Mouse (Mus musculus) lung, embryonic 14.5 days (tissue): ENCODE data around the gene Ube2e2. TPM values are rescaled to one million over a fixed set of nuclear protein-coding genes. Genes with fewer than 3 reads are reported as not detected.
"Not testable (repeated sequence)": the region's sequence is repeated elsewhere in the genome, so short reads cannot be mapped to it uniquely, and the experiment has no call there.

Source experiments
- ATAC-seq: fragments of 200-750 bp; cut with Nextera tagmentation; 2 replicates; pipeline ENCODE4 v1.8.0; 2017; ENCODE audit warnings: mild to moderate bottlenecking, moderate TSS enrichment, moderate library complexity; ENCODE audit not compliant: insufficient read depth
- DNase-seq: peaks from one replicate; pipeline ENCODE4 v3.0.0-alpha.2; 2015
- H3K27ac ChIP-seq: fragments of 300-500 bp; sonication (generic); 2 replicates; pipeline ENCODE4 v1.5.1; 2014; ENCODE audit warnings: low read depth, mild to moderate bottlenecking, moderate library complexity
- H3K27me3 ChIP-seq: fragments of 300-500 bp; sonication (generic); 2 replicates; pipeline ENCODE4 v1.6.1; 2014; ENCODE audit warnings: low read length, control low read depth; ENCODE audit not compliant: insufficient read depth
- H3K36me3 ChIP-seq: fragments of 300-500 bp; sonication (generic); 2 replicates; pipeline ENCODE4 v1.6.1; 2014; ENCODE audit warnings: control low read depth; ENCODE audit not compliant: insufficient read depth
- H3K4me1 ChIP-seq: fragments of 300-500 bp; sonication (generic); 2 replicates; pipeline ENCODE4 v1.6.1; 2014; ENCODE audit warnings: antibody characterized with exemption, control low read depth; ENCODE audit not compliant: insufficient read depth
- H3K4me2 ChIP-seq: fragments of 300-500 bp; sonication (generic); 2 replicates; pipeline ENCODE4 v1.6.1; 2014; ENCODE audit warnings: mild to moderate bottlenecking
- H3K4me3 ChIP-seq: fragments of 300-500 bp; sonication (generic); 2 replicates; pipeline ENCODE4 v1.5.1; 2014; ENCODE audit warnings: low read depth, low read length
- H3K9ac ChIP-seq: fragments of 300-500 bp; sonication (generic); 2 replicates; pipeline ENCODE4 v1.6.1; 2014
- H3K9me3 ChIP-seq: fragments of 300-500 bp; sonication (generic); 2 replicates; pipeline ENCODE4 v1.6.1; 2016; ENCODE audit warnings: low read depth, low read length, control low read depth
- CTCF ChIP-seq: IDR thresholded peaks from 2 replicates; pipeline ENCODE4 v1.5.1; 2016; ENCODE audit warnings: antibody characterized with exemption, low read depth
- WGBS: fragments of 180-500 bp; shearing (Covaris S2); extraction: QIAGEN DNeasy Blood & Tissue Kit; methylation state at CpG from one replicate; pipeline ENCODE4 v1.1.7; 2014; 5-methylcytosine and 5-hydroxymethylcytosine counted together
- polyA plus RNA-seq: library from polyadenylated mRNA; unstranded; fragments of >200 nt; fragmentation: Nextera tagmentation; extraction: Ambion mirVana; gene quantifications from 2 replicates; pipeline ENCODE4 v1.2.1, GENCODE M21; 2014

Gene Ube2e2
- polyA plus RNA-seq, 1 experiment from 2014 or later: 75.0 TPM

DNA sequence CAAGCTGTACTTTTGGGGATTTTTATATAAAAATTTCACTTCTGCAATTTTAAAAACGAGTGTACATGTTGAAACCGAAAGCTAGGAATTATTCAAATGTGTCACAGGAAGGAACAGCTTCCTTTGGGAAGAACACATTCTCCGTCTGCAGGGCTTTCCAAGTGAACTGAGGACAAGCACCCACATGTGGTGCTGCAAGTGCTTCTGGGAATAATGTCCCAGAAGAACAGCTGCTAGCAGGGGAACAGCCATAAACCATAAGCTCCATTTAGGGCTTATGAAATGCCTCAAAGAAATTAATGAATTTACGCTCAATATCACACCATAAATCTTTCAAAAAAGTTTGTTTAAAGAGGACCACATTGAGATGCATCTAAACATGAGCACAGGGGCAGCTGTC, 162.9 kb downstream of the Ube2e2 start:
- Histone ChIP-seq H3K27me3 (no peaks in the 10 kb centered on the region), H3K36me3 (no peaks in the 10 kb centered on the region), H3K4me1 (no peaks in the 10 kb centered on the region), H3K27ac (no peak overlapping the region), H3K9ac (no peak overlapping the region), H3K9me3 (no peaks in the 10 kb centered on the region), H3K4me3 (no peak overlapping the region), H3K4me2 (no peak overlapping the region)
- DNase-seq (peak; percentile 42), ATAC-seq (no peak)
- TF ChIP-seq CTCF: no peak
- 48% methylated on average over 4 of the region's 4 CpGs for WGBS

DNA sequence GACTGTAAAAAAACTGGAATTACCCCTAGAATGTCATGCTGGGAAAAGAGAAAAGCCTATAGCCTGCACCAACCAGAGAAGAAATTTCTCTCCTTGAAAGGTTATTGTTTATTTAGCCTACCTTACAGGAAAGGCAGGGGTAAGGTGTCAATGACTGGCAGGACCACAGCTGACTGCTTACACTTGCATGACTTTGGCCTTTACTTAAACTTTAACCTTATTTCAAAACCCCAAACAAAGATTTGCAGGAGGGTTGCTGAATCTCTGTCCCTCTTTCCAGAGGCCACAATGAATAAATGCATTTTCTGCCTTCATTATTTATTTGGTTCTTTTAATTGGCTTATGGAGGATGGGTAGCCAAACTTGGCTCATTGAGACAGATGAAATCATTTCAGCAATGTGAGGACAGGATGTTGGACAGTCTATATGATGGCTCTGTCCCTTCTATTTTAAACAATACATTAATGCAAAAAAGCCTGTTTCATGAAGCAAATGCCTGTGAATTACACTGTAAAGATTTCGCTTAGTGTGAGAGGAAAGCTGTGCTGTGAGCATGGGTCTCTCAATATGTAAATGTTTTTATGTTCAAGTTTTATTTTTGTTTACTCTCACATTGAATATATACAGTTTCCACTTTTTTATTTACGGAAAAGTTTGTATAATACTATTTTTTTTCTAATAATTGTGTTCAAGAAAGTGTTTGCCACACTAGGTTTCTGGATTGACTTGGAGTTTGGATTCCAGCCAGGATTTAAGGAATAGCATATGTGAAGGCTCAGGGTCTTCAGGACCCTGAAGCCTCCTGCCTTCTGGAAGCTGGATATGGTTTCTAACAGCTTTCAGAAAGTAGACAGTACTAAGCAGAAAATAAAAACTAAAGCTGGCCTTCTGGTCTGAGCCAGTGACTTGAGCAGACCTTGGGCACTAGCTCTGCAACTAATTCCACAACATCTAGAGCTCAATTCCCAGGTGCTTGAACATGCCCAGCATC, 173.2 kb downstream of the Ube2e2 start:
- no peaks in the 10 kb centered on the region for H3K4me1 ChIP-seq
- WGBS: 67% methylated on average over 2 of the region's 2 CpGs
- DNase-seq: peak; percentile 53
- peak overlapping the region; percentile 46 for H3K27ac ChIP-seq
- H3K4me3 ChIP-seq: no peak overlapping the region
- H3K27me3 ChIP-seq: no peaks in the 10 kb centered on the region
- H3K4me2 ChIP-seq: no peak overlapping the region
- ATAC-seq: peak; percentile 69; the same call in 1 of the 2 replicates
- H3K9me3 ChIP-seq: no peaks in the 10 kb centered on the region
- H3K9ac ChIP-seq: no peak overlapping the region
- H3K36me3 ChIP-seq: no peaks in the 10 kb centered on the region
- no peak for TF ChIP-seq CTCF

DNA sequence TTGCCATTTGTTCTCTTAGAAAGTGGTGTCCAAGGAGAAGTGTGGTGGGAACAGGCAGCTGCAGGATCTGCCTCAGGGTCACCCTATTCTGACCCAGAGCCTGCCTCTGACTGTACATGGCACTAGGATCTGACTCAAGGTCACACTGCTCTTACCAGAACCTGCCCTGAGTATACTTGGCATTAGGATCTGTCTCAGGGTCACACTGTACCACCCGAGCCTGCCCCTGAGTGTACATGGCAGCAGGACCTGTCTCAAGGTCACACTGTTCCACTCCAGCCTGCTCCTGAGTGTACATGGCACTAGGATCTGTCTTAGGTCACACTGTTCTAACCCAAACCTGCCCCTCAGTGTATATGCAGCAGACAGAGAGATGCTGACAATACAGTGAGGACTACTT, 177.1 kb downstream of the Ube2e2 start:
- DNase-seq (no peak), ATAC-seq (no peak)
- no peaks in the 10 kb centered on the region for H3K9me3 ChIP-seq
- no peaks in the 10 kb centered on the region for H3K4me1 ChIP-seq
- H3K36me3 ChIP-seq: no peaks in the 10 kb centered on the region
- 79% methylated on average over 1 of the region's 1 CpGs for WGBS
- no peak for TF ChIP-seq CTCF
- H3K27ac ChIP-seq: no peak overlapping the region
- H3K4me2 ChIP-seq: no peak overlapping the region
- H3K27me3 ChIP-seq: no peaks in the 10 kb centered on the region
- no peak overlapping the region for H3K9ac ChIP-seq
- H3K4me3 ChIP-seq: no peak overlapping the region

DNA sequence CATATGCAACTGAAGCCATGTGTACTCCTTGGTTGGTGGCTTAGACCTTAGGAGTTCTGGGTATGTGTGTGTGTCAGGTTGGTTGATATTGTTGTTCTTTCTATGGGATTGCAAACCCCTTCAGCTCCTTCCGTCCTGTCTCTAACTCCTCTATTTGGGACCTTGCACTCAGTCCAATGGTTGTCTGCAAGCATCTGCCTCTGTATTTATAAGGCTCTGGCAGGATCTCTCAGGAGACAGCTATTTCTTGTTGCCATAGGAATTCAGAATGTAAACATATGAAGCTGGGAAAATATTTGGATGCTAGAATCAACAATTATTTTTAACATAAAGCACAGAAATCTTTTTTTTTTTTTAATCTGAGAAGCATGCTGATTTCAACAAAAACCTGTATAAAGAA, 178.5 kb downstream of the Ube2e2 start:
- Histone ChIP-seq H3K4me1 (no peaks in the 10 kb centered on the region), H3K4me3 (no peak overlapping the region), H3K27me3 (no peaks in the 10 kb centered on the region), H3K36me3 (no peaks in the 10 kb centered on the region), H3K4me2 (no peak overlapping the region), H3K9ac (no peak overlapping the region), H3K9me3 (peaks cover 6% of the 10 kb centered on the region; the same call in 1 of the 2 replicates), H3K27ac (no peak overlapping the region)
- WGBS: 52% methylated on average over 1 of the region's 1 CpGs
- ATAC-seq (peak; percentile 78), DNase-seq (peak; percentile 73)
- no peak for TF ChIP-seq CTCF

DNA sequence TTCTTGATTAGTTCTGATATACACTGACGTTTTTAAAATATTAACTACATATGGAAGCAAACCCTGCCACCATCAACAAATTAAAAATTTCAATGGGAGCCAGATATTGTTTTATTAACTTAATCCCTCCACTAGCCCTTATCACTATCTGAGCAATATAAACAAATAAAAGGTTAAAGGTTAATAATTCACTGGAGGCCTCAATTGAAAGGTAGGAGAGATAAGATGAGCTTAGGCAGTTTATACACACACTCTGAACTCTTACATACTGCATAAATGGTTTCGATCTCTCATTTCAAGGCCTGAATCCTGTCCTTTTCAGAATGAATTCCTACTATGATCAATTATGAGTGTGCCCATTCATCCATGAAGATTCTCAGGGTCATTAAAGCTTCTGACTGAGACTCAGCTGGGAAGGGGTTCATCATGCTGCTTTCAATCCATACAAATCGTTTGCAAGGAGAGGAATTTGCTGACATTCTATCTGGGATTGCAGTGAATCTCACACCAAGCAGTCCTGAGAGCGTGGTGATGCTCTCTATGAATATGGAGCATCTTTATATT, 196.3 kb downstream of the Ube2e2 start:
- 65% methylated on average over 4 of the region's 4 CpGs for WGBS
- Histone ChIP-seq H3K9ac (no peak overlapping the region), H3K36me3 (no peaks in the 10 kb centered on the region), H3K9me3 (no peaks in the 10 kb centered on the region), H3K4me3 (no peak overlapping the region), H3K4me1 (no peaks in the 10 kb centered on the region), H3K4me2 (no peak overlapping the region), H3K27ac (no peak overlapping the region), H3K27me3 (no peaks in the 10 kb centered on the region)
- no peak for ATAC-seq
- no peak for DNase-seq
- TF ChIP-seq CTCF: no peak

DNA sequence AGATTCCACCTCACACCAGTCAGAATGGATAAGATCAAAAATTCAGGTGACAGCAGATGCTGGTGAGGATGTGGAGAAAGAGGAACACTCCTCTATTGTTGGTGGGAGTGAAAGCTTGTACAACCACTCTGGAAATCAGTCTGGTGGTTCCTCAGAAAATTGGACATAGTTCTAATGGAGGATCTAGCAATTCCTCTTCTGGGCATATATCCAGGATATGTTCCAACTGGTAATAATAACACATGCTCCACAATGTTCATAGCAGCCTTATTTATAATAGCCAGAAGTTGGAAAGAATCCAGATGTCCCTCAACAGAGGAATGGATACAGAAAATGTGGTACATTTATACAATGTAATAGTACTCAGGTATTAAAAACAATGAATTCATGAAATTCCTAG, 197.6 kb downstream of the Ube2e2 start:
- not testable (repeated sequence) for H3K27me3 ChIP-seq, H3K27ac ChIP-seq, ATAC-seq, H3K36me3 ChIP-seq, H3K4me3 ChIP-seq, H3K4me2 ChIP-seq, H3K4me1 ChIP-seq, H3K9ac ChIP-seq, H3K9me3 ChIP-seq
- DNase-seq: peak; percentile 73

DNA sequence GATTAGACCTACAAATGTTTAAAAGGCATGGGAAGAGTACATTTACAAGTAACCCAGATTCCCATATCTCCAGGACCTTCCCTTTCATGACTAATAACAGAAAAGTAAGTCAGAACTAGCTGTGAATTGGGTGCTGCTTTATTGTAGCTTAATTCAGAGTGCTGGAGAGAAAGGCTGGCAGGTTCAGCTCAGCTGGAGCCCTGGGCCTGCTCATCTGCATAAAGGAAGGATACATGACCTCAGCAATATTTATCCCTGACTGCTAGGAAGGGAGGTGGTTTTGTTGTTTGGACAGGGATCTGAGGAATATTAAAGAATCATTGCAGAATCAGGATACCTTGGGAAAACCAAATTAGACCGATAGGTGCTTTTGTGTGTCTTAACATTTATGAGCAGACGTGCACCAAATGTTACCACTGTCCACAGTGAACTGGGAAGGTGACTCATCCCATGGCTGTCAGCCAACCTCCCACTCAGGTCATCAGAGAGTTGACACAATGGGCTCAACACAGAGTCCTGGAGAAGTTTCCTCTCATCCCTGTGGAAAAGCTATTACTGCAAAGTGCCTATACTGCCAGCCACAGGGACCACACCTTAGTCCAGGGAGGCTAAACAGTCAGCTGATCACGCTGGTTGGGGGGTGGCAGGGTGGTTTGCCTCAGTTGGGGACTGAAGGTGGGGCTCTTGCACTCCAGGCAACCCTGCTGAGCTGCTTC, 215.8 kb downstream of the Ube2e2 start:
- H3K4me3 ChIP-seq: no peak overlapping the region
- H3K27ac ChIP-seq: no peak overlapping the region
- no peak; the same call in 1 of the 2 replicates for ATAC-seq
- no peaks in the 10 kb centered on the region for H3K36me3 ChIP-seq
- H3K4me1 ChIP-seq: no peaks in the 10 kb centered on the region
- no peak overlapping the region for H3K9ac ChIP-seq
- H3K27me3 ChIP-seq: no peaks in the 10 kb centered on the region
- DNase-seq: peak; percentile 16
- no peaks in the 10 kb centered on the region for H3K9me3 ChIP-seq
- no peak overlapping the region for H3K4me2 ChIP-seq
- TF ChIP-seq CTCF: no peak
- 55% methylated on average over 3 of the region's 3 CpGs for WGBS
